Mouse (Mus musculus) CD4-positive, CD25-positive, alpha-beta regulatory T cell, adult 4 months (primary cell): ENCODE data around the gene Pros1. TPM values are rescaled to one million over a fixed set of nuclear protein-coding genes. Genes with fewer than 3 reads are reported as not detected.
A peak's percentile ranks its signal among the peaks of the same experiment; 100 is the strongest.

Experiments used
- ATAC-seq: one replicate; pipeline ENCODE4 v1.8.0; 2017
- polyA plus RNA-seq, 2 experiments: library from polyadenylated mRNA; unstranded; fragments of 100-300 nt; shearing (Covaris generic); gene quantifications; one replicate each; pipeline ENCODE4 v1.2.1; 2017

Gene Pros1
- 10 to 100 TPM; 14.6 to 15.2 TPM for polyA plus RNA-seq

DNA sequence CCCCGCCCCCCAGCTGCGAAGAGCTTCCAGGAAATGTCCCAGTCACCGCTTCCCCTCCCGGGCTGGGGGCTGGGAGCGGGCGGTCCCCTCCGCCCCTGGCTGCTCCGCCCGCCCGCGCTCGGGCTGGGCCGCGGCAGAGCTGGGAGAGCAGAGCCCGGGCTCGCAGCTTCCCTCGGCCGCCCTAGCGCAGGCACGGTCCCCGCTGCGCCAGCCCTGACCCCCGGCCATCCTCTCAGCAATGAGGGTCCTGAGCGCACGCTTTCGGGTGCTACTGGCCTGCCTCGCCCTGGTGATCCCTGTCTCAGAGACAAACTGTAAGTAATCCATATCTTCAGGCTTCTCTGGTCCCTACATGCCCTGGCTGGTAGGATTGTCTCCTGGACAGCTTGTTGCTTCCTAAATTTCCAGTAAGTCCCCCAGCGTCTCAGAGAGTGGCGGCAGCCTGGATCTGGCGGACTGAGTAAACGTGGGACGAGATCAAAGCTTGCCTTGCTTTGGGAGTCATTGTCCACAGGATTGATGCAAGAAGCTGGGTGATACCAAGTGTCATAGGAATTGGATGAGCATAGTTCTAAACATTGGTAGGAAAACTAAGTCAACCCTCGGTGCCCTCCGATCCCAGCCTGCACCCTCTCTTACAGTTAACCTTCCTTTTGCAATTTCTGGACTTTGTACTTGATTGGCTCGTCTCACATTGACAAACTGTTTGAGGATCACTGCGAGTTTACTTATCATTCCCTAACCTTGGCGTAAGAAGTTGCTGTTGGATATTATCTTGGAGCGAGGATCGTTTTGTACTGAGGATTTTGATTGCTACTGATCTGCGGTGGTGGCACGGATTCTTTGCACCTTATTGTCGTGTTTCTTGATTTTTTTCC, at the start of gene Pros1:
Gene Pros1, plus strand, starts transcription at position 117 of the 878 bp plus-strand sequence.
- peak; percentile 70 for ATAC-seq

DNA sequence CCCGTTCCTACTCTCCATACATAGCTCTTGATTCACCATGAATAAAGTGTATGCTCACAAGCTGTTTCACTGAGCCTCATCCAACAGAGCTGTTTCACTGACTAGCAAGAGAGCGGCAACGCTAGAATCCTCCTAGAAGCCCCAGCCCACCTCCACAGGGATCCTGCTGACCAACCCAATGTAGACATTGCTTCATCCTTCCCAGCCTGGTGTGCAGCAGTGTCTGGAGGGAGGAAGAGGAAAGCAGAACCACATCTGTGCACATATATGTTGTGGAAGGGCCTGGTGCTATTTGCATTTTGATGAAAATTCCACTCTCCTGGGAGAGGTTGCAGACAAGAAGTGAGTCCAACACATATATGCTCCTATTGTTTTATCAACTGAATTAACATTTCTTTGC, 49.5 kb upstream of the Pros1 start:
- no peak for ATAC-seq

DNA sequence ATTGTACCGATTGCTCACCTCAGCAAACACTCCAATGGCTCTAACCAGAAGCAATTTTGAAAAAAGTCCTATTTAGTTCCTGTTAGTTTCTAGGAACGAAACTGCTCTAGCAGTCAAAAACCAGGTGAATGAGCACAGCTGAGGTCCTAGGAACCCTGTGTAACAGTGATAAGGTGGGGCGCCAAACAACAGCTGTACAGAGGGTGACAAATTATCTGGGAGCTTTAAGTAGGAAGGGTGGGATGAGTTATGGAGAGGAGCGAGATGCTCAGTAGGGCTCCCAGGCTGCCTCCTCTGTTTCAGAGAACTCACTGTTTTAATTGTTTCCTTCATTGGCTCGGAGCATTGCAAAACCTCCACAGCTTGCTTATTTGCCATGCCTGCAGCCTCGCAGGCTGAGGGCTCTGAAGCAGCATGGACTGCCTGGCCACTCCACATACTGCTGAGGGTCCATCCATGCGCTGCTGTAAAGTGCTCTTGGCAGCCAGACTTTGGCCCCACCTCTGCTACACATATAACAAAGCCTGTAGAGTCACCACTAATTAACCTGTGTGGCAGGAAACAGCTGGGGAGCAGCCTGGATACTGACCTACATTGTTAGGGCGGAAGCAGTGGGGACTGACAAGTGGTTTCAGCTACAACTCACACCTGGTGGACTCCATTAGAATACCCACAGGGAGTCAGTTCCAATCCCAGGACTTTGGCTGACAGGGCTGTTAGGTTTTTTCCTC, 46.7 kb upstream of the Pros1 start:
- ATAC-seq: peak; percentile 53

DNA sequence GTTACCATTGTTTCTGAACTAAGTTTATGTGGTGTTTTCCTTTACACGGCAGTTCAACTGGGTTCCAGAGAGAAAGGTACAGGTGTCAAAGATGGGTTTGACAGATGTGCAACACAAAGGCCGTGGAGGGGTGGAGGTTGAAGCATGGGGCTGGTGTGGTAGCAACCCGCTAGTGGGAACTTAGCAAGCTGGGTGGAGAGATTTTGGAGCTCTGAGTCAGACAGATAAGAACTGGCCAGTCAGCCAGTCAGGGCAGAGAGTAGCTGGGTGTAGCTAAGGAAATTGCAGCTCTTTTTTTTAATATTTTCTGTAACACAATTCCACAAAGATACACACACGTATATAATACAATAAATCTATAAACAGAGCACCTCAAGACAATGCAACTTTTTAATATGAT, 43.3 kb upstream of the Pros1 start:
- no peak for ATAC-seq

DNA sequence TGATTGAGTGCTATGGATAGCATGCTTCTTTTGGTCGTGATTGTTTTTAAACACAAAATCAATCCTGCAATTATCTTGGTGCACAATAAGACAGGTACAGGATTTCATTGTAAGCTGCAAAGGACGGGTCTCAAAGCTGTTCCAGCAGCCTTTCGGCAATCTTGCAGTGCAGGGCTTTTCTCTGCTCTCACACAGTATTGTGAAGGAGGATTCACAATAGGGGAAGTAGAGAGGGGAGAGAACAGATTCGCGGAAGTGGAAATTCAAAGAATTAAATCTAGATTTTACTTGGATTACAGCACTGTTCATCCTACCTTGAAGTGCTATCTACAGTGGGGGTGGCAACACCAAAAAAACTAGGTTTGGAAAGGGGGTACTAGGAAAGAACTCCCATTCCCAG, 40.3 kb upstream of the Pros1 start:
- no peak for ATAC-seq

DNA sequence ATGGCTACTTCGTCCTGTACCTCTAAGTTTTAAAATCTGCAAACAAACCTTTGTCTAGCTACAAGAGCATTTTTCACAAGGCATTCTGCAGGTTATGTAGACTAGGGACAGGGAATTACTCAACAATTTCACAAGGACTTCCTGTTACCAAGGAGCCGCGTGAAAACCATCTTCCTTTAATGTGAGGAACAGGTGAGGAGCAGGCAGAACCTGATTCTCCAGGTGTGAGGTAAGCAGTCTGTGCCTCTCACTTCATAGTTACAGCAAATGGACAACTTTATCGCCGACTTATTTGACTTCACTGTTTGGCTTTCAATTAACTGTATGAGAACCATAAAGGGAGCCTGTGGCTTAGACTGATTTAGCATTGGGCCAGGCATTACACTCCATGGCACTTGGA, 39.6 kb upstream of the Pros1 start, which contains the start of gene Stx19:
Gene Stx19, plus strand, starts transcription at position 186 of the 400 bp plus-strand sequence.
- ATAC-seq: no peak

DNA sequence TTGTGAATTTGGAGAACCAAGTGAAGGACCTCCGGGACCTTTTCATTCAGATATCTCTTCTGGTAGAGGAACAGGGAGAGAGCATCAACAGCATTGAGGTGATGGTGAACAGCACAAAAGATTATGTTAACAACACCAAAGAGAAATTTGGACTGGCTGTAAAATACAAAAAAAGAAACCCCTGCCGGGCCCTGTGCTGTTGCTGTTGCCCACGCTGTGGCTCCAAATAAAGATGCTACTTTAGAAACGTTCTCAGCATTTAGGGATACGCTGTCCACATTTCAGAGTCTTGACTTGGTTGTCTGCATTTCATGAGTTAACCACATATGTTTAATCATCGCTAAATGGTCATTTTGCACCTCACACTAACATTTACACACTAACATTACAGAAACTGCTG, 31.6 kb upstream of the Pros1 start:
- no peak for ATAC-seq

DNA sequence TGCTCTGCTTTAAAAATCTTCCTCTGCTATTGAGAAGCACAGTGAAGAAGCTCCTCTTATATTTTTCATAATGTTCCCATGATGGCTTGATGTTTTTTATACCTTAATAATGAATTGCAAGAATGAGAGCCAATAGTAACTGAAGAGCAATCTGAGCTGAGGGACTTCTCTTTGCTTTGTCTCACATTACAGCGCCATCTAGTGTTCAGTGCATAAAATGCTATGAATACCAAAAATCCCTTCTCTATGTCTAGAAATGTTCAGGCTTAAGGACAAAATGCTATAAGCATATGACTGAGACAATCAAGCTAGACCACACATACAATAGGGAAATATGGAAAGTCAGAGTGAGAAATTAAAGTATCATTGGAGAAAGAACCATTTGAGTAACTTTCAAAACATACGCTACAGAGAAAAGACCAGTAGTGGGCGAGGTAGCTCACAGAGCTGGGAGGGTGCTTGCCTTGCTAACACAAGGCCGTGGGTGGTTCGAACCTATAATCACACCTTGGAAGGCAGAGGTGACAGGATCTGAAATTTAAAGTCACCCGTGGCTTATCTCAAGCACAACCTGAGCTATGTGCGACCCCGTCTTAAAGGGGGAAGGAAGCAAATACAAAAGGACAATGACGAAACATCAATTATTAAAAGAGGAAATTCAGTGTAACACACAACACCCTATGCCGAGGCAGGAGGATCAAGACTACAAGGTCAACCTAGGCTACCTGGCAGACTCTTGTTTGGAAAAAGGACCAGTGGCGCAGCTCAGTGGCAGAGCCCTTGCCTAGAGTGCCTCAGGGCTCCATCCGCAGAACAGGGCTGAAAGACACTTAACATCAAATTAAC, 27.7 kb upstream of the Pros1 start:
- peak; percentile 87 for ATAC-seq

DNA sequence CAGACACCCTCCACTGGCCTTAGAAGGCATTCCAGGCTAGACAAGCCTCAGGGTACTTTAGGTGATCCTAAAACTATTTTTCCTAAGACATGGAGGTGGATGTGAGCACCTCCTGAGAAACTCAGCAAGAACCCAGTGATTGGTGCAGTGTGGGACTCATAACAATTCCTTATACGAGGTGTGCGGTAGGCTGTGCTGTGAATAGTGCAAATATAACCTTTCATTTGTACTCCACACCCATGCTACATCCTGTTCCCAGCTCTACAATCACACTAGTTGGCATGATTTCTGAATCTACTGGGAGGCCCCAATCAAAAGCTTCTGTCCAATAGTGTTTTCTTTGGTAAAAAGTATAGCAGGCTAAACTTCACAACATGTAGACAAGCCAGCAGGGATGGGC, 22.1 kb upstream of the Pros1 start:
- ATAC-seq: peak; percentile 41

DNA sequence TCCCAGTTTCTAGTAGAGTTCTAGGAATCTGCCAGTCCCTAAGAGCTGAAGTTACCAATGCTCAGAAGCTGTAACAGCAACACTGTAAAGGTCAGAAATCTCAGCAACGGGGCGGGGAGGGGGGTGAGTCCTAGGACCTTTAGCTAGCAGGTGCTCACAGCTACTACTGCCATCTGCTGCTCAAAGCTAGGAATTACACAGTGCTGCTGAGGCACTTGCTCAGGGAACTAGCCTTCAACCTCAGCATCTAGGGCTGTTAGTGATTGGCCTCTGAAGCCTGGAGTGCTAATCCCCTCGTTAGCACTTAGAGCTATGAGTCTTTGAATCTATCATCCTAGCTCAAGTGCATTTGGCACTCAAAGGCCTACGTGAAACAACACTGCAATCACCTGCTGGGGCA, 21.6 kb upstream of the Pros1 start:
- peak; percentile 87 for ATAC-seq

DNA sequence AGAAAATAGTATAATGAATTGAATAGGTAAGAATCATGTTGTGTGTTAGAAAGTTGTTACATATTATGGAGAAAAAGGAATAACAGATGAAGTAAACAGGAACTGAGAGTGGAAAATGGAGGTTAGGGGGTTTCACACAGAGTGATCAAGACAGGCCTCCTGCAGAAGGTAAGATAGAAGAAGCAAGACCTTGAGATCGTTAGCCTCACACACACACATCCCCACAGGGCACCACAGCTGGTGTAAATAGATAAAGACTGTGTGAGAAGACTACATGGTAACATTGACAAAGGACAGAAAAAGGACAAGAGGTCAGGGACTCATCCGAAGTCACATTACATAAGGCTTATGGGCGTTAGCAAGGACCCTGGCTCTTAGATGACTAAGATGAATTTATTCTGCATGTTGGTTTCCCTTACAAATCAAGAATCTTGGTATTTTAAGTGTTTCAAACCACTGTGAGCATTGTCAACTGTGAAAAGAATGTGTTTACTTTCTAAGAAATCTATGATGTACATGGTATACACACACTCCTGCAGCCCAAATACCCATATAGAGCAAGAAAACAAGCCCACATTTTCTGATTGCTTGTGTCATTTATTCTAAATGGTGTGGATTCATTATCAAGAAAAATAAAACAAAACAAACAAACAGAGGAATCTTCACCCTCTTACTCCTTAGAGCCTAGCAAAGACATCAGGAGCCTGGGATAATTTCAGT, 19.9 kb upstream of the Pros1 start:
- peak; percentile 37 for ATAC-seq

DNA sequence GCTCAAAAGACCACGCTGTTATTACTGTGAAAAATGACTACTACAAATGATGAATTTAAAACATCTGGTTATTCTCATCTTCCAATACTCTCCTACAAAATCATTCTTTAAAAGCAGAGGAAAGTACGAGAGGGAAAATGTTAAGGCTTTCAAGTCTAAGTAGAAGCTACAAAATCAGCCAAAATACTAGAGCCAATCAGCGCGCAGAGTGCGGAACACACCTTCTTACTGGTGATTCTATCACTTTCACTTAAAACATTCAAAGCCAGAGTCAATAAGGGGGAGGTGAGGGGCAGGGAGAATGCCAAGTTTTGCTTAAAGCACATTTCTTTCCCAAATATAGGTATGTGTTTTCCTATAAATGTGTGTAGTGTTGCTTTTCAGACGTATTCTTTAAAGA, 8.8 kb upstream of the Pros1 start:
- ATAC-seq: no peak

DNA sequence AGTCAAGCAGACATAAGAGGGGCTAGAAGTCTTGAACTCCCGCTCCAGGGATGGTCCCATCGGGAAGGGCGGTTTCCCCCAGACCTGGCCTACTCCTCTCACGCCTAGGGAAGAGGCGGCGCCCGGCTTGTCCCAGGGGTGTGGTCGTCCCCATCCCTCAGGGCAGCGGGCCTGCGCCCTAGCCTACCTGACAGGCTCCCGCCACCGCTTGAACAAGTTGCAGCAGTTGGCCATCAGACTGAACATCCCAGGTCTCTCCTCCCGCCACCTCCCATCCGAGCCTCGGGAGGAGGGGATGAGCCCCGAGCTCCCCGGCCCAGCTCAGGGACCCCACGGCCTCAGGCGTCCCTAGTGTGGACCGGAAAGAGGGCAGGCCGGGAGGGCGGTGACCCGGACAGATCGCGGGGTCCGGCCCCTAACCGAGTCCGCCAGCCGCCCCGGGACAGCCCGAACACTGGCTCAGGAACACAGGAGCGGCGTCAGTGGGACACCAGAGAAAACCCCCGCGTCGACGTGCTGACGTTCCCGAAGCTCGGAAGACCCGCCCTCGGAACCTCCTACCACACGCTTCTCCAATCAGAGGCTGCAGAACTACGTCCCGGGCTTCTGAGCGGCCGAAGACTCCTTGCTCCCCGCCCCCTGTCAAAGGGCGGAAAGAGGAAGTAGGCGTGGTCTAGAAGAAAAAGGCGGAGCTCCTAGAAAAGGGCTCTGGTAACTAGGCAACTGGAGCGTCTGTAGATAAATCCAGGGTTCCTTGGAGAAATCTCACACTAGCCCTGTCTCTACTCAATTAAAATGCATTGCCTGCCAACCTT, 7.4 kb upstream of the Pros1 start, which contains the start of gene Arl13b:
Gene Arl13b, minus strand, starts transcription at position 543 of the 815 bp plus-strand sequence.
- peak; percentile 98 for ATAC-seq

DNA sequence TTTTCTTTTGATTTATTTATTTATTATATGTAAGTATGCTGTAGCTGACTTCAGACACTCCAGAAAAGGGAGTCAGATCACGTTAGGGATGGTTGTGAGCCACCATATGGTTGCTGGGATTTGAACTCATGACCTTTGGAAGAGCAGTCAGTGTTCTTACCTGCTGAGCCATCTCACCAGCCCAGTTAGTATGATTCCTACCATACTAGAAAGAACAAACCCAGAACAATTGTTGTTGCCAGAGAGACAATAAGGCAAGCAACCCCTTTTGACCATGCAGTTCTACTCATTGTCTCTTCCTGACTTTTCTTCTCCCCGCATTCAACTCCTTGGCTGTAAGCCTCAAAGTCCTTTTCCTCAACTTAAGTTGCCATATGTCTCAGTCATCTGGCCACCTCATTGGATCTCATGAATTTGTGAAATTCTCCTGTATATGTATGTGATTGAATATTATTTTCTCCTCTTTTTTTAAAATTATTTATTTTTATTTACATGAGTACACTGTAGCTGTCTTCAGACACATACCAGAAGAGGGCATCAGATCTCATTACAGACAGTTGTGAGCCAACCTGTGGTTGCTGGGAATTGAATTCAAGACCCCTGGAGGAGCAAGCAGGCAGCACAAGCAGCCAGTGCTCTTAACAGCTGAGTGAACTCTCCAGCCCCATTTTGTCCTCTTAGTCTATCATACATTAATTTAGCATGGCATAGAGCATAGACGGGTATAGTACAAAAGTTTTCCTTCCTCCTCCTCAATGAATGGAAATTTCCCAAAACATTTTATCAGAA, 1.4 kb upstream of the Pros1 start:
- ATAC-seq: peak; percentile 30

DNA sequence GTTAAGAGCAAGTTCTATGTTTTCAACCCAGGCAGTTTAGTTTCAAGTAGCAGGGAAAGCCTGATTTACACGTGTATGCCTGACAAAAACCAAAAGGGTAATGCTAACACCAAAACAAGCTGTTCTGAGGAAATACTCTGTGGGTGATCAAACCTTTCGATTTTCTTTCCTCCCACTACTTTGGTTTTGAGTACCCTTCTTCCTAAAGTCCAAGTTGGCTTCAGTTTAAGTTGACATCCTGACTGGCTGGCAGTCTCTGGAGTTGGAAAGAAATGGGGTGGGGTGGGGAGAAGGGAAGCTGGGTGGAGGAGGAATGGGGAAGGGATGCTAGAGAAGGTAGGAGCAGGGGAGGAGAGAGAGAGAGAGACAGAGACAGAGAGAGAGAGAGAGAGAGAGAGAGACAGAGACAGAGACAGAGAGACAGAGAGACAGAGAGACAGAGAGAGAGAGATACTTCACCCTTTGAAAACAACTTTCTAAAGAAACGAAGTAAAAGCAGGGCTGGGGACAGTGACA, 438 bp upstream of the Pros1 start:
- peak; percentile 20 for ATAC-seq

DNA sequence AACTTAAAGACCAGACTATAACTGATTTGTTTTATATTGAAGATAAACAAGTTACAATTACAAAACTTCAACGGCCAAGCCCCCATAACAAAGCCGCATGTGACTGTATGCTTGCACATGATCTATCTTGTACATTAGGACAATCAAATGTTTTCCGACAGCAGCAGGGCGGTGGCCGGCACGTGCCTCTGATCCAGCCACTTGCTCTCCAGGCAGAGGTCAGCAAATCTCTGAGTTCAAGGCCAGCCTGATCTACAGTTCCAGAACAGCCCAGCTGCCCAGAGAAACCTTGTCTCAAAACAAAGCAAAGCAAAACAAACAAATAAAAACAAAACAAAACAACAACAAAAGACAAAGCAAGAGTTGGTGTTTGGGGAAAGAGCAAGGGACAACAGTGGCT, 1.3 kb downstream of the Pros1 start:
- ATAC-seq: no peak

DNA sequence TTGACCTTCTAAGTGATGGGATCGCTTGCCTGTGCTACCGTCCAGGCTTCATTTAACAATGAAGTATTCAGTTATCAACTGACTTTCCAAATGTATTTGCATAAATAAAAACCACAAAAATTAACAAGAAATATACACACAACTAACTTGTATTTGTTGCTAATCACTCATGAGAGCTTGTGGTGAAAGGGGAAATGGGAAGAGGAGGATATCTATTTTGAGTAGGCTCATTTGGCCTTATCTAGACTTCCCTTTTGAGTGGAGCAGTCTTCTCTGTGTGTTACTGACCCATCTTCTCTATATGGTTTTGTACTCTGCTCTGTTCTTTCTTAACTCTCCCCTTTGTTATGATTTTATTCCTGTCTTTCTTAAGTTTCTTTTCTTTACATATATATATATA, 2.2 kb downstream of the Pros1 start:
- no peak for ATAC-seq

DNA sequence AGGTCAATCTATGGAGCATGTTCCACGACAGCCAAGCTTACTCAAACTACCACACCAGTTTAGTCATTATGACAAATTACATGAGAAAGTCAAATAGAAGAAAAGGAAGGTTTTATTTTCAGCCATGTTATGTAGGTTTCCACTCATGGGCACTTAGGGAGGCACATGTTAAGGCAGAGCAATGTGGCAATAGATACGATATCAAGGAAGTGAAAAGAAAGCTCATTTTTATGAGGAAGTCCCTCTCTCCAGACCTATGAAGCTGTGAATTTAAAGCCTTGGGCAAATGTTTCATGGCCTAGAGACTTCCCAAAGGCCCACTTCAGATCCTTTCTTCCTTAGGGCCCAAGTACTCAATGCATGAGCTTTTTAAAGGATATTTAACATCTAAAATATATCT, 3.4 kb downstream of the Pros1 start:
- no peak for ATAC-seq

DNA sequence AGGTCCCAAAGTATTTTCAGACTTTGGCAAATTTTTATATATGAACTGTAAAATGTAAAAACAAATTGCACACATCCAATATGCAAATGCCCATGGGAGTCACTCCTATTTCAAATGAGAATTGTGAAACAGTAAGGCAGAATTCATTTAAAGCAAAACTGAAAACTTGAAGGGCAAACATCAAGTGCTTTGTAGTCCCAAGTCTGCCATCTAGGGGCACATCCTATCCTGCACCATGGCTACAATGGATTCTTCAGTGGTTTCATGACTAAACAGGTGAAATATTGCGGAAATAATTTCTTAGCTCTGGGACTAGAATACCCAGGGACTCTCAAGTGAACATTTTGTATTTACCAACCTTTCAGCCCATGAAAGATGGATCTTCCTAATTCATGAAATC, 3.9 kb downstream of the Pros1 start:
- peak; percentile 68 for ATAC-seq

DNA sequence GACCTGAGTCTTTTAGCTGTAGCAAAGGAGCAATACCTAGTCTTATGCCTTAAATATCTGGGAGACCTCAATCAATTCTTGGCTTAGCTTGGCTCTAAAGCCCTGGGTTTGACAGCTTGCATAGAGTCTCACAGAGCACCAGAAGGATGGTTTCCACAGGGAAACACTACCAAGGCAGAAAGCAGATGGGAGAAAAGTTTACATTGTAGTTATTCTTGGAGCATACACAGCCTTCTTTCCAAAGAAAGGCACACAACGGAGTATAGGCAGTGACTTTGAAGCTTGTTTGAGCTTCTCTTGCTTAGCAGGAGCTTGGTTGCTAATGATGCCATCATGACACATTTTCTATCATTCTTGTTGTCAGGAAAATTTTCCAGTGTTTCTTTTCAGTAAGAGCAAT, 6.0 kb downstream of the Pros1 start:
- ATAC-seq: no peak
